In genomic region chr8:109586972-109587504, GRCm38 (mm10) we compare ENCODE assay signal across 13 mouse cellular contexts. TPM values are rescaled to one million over a fixed set of nuclear protein-coding genes. Genes with fewer than 3 reads are reported as not detected.
DNase-seq lines count a peak whose midpoint lies in the region; ATAC-seq lines count a peak whose summit lies in the region.
"Had no signal": no experiment of that assay in that cellular context is flagged by ENCODE, and none has a peak within 500 bp of the region (broad histone marks: within the 10 kb centered on the region; RNA-seq: fewer than 3 reads in every experiment).

No protein-coding gene starts in this region.

- no peak overlapping the region for H3K9ac ChIP-seq in liver, embryonic 15.5 days
- H3K9ac ChIP-seq: embryonic facial prominence, embryonic 12.5 days; hindbrain, embryonic 12.5 days; midbrain, embryonic 12.5 days had no signal

- H3K27me3 ChIP-seq in liver, embryonic 15.5 days, result no peaks in the 10 kb centered on the region
- H3K27me3 ChIP-seq: embryonic facial prominence, embryonic 12.5 days; hindbrain, embryonic 12.5 days; midbrain, embryonic 12.5 days had no signal

- no peak overlapping the region for H3K4me2 ChIP-seq in liver, embryonic 15.5 days
- H3K4me2 ChIP-seq: embryonic facial prominence, embryonic 12.5 days; hindbrain, embryonic 12.5 days; midbrain, embryonic 12.5 days had no signal

- no peaks in the 10 kb centered on the region for H3K9me3 ChIP-seq in liver, embryonic 15.5 days (replicated peaks)
- H3K9me3 ChIP-seq: embryonic facial prominence, embryonic 12.5 days; hindbrain, embryonic 12.5 days; midbrain, embryonic 12.5 days had no signal

- H3K27ac ChIP-seq in liver, embryonic 15.5 days (replicated peaks), result peak overlapping the region; percentile 33
- H3K27ac ChIP-seq: embryonic facial prominence, embryonic 12.5 days; hindbrain, embryonic 12.5 days; midbrain, embryonic 12.5 days had no signal

- peaks cover 19% of the 10 kb centered on the region; the same call in 1 of the 2 replicates for H3K4me1 ChIP-seq in liver, embryonic 15.5 days (replicated peaks)
- H3K4me1 ChIP-seq: embryonic facial prominence, embryonic 12.5 days; hindbrain, embryonic 12.5 days; midbrain, embryonic 12.5 days had no signal

- WGBS in liver, embryonic 15.5 days (ENCODE audit: insufficient replicate concordance), result 44% methylated on average over 7 of the region's 7 CpGs

- H3K36me3 ChIP-seq in liver, embryonic 15.5 days (replicated peaks), result no peaks in the 10 kb centered on the region
- H3K36me3 ChIP-seq: hindbrain, embryonic 12.5 days had no signal

- peak; percentile 67 for ATAC-seq in liver, embryonic 15.5 days (ENCODE audit: insufficient read depth)

- DNase-seq in R1 (ENCODE audit: low read depth, low spot score), result peak; percentile 34
- peak; percentile 58 for DNase-seq in kidney, adult 18-20 months
- peak; percentile 44 for DNase-seq in ovary, postnatal 14 days (ENCODE audit: low spot score)
- no peak for DNase-seq in right cerebral cortex, adult 18-20 months
- DNase-seq in right cerebral cortex, adult 2 months (ENCODE audit: low spot score in 2 of 2), result no peak
- DNase-seq in cerebellum, postnatal 10 days, result no peak
- DNase-seq: heart, adult 18-20 months; layer of hippocampus, postnatal 36 days had no signal

- H3K4me3 ChIP-seq in liver, embryonic 15.5 days (replicated peaks), result no peak overlapping the region
- H3K4me3 ChIP-seq: embryonic facial prominence, embryonic 12.5 days; hindbrain, embryonic 12.5 days; midbrain, embryonic 12.5 days had no signal

RNA-seq across cellular contexts. Expression of gene Hp, which starts 8.1 kb away (rescaled TPM):
- 125 and 188 TPM in 2 replicates for polyA plus RNA-seq in liver, embryonic 15.5 days (2015; fragmentation: Nextera tagmentation; extraction: Ambion mirVana)
- polyA plus RNA-seq: neural tube, embryonic 14.5 days had no signal

RNA-seq across cellular contexts. Expression of gene Txnl4b, which starts 21.3 kb away (rescaled TPM):
- polyA plus RNA-seq in liver, embryonic 15.5 days (2015; fragmentation: Nextera tagmentation; extraction: Ambion mirVana), result 9.3 and 10.7 TPM in 2 replicates

RNA-seq across cellular contexts. Expression of gene Dhx38, which starts 21.4 kb away (rescaled TPM):
- polyA plus RNA-seq in liver, embryonic 15.5 days (2015; fragmentation: Nextera tagmentation; extraction: Ambion mirVana), result 9.7 and 11.4 TPM in 2 replicates

RNA-seq across cellular contexts. Expression of gene Dhodh, which starts 21.4 kb away (rescaled TPM):
- 17.2 and 20.3 TPM in 2 replicates for polyA plus RNA-seq in liver, embryonic 15.5 days (2015; fragmentation: Nextera tagmentation; extraction: Ambion mirVana)

RNA-seq across cellular contexts. Expression of gene Pkd1l3, which starts 27.3 kb away (rescaled TPM):
- polyA plus RNA-seq in liver, embryonic 15.5 days (2015; fragmentation: Nextera tagmentation; extraction: Ambion mirVana), result 0.21 and 0.46 TPM in 2 replicates

Comparison
In these comparisons a context has a peak if more than half of its experiments do, and no peak if none do; other contexts are left out.
1. DNase-seq: peak in R1 (single experiment), kidney, adult 18-20 months (single experiment) and ovary, postnatal 14 days (single experiment); none in right cerebral cortex, adult 18-20 months (single experiment), right cerebral cortex, adult 2 months (0 of 2) and cerebellum, postnatal 10 days (0 of 2).